ENCODE assay signal across 8 mouse cellular contexts in the genomic region with DNA sequence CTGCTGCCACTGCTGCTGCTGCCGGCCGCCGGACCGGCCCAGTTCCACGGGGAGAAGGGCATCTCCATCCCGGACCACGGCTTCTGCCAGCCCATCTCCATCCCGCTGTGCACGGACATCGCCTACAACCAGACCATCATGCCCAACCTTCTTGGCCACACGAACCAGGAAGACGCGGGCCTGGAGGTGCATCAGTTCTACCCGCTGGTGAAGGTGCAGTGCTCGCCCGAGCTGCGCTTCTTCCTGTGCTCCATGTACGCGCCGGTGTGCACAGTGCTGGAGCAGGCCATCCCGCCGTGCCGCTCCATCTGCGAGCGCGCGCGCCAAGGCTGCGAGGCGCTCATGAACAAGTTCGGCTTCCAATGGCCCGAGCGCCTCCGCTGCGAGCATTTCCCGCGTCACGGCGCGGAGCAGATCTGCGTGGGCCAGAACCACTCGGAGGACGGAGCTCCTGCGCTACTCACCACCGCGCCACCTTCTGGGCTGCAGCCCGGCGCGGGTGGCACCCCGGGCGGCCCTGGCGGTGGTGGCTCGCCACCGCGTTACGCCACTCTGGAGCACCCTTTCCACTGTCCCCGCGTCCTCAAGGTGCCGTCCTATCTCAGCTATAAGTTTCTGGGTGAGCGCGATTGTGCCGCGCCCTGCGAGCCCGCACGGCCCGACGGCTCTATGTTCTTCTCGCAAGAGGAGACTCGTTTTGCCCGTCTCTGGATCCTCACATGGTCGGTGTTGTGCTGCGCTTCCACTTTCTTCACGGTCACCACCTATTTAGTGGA. TPM values are rescaled to one million over a fixed set of nuclear protein-coding genes. Genes with fewer than 3 reads are reported as not detected.
A peak's percentile ranks its signal among the peaks of the same experiment; 100 is the strongest.
DNase-seq lines count a peak whose midpoint lies in the region; ATAC-seq lines count a peak whose summit lies in the region.

No protein-coding gene starts in this region.

- H3K9ac ChIP-seq in forebrain, embryonic 12.5 days = peak overlapping the region; percentile 99
- peak overlapping the region; percentile 96 for H3K9ac ChIP-seq in hindbrain, embryonic 11.5 days (ENCODE audit: low read depth, low read length)
- peak overlapping the region; percentile 90 for H3K9ac ChIP-seq in limb, embryonic 11.5 days (ENCODE audit: low read length)
- peak overlapping the region; percentile 65 for H3K9ac ChIP-seq in midbrain, embryonic 16.5 days (ENCODE audit: low read depth, low read length)

- H3K27me3 ChIP-seq in forebrain, embryonic 12.5 days = no peaks in the 10 kb centered on the region
- no peaks in the 10 kb centered on the region for H3K27me3 ChIP-seq in hindbrain, embryonic 11.5 days (ENCODE audit: control insufficient read depth, insufficient read depth, low read length)
- 0 out of 2 replicates have a peak, but pooled peaks cover 4% of the 10 kb centered on the region for H3K27me3 ChIP-seq in limb, embryonic 11.5 days (ENCODE audit: control insufficient read depth, insufficient read depth, low read length)
- peaks cover 4% of the 10 kb centered on the region; the same call in 1 of the 2 replicates for H3K27me3 ChIP-seq in midbrain, embryonic 16.5 days (ENCODE audit: control insufficient read depth, insufficient read depth, low read depth, low read length)

- H3K4me3 ChIP-seq in forebrain, embryonic 12.5 days (replicated peaks) = peak overlapping the region; percentile 93
- peak overlapping the region; percentile 87 for H3K4me3 ChIP-seq in hindbrain, embryonic 11.5 days (ENCODE audit: low read depth, low read length)
- peak overlapping the region; percentile 99 for H3K4me3 ChIP-seq in limb, embryonic 11.5 days (ENCODE audit: low read depth, low read length)
- H3K4me3 ChIP-seq in midbrain, embryonic 16.5 days (ENCODE audit: low read depth, low read length) = peak overlapping the region; percentile 48

- H3K27ac ChIP-seq in forebrain, embryonic 12.5 days = peak overlapping the region; percentile 100
- peak overlapping the region; percentile 99 for H3K27ac ChIP-seq in hindbrain, embryonic 11.5 days (ENCODE audit: low read depth, low read length)
- H3K27ac ChIP-seq in limb, embryonic 11.5 days (replicated peaks; ENCODE audit: low read depth, low read length) = peak overlapping the region; percentile 99
- peak overlapping the region; percentile 81 for H3K27ac ChIP-seq in midbrain, embryonic 16.5 days (ENCODE audit: low read length)

- no peaks in the 10 kb centered on the region for H3K36me3 ChIP-seq in forebrain, embryonic 12.5 days (replicated peaks)
- H3K36me3 ChIP-seq in hindbrain, embryonic 11.5 days (ENCODE audit: control insufficient read depth, insufficient read depth, low read length) = no peaks in the 10 kb centered on the region
- no peaks in the 10 kb centered on the region for H3K36me3 ChIP-seq in limb, embryonic 11.5 days (ENCODE audit: control insufficient read depth, insufficient read depth, low read length)
- H3K36me3 ChIP-seq in midbrain, embryonic 16.5 days (ENCODE audit: control insufficient read depth, insufficient read depth, low read length) = no peaks in the 10 kb centered on the region

- peak; percentile 42 for ATAC-seq in forebrain, embryonic 12.5 days (ENCODE audit: low FRiP score)
- peak; percentile 60 for ATAC-seq in hindbrain, embryonic 11.5 days (ENCODE audit: low FRiP score)
- ATAC-seq in limb, embryonic 11.5 days (ENCODE audit: insufficient number of reproducible peaks, low FRiP score, low TSS enrichment, low read depth) = 0 out of 2 replicates have a peak, but pooled peaks have one; percentile 38
- peak; percentile 67; the same call in 1 of the 2 replicates for ATAC-seq in midbrain, embryonic 16.5 days

- H3K4me1 ChIP-seq in forebrain, embryonic 12.5 days = peaks cover 40% of the 10 kb centered on the region
- peaks cover 19% of the 10 kb centered on the region for H3K4me1 ChIP-seq in hindbrain, embryonic 11.5 days (replicated peaks; ENCODE audit: control insufficient read depth, insufficient read depth, low read length)
- peaks cover 18% of the 10 kb centered on the region for H3K4me1 ChIP-seq in limb, embryonic 11.5 days (ENCODE audit: control insufficient read depth, insufficient read depth, low read length)
- peaks cover 32% of the 10 kb centered on the region for H3K4me1 ChIP-seq in midbrain, embryonic 16.5 days (ENCODE audit: control insufficient read depth, insufficient read depth, low read length)

- DNase-seq in cerebellum, postnatal 10 days = peak; percentile 79
- DNase-seq in cerebellum, adult 9-11 months = no peak
- peak; percentile 82 for DNase-seq in R1 (ENCODE audit: low read depth, low spot score)
- no peak for DNase-seq in hindbrain, embryonic 11.5 days (ENCODE audit: low spot score)
- peak; percentile 76 for DNase-seq in limb, embryonic 11.5 days (ENCODE audit: low spot score)
- peak; percentile 29 for DNase-seq in urinary bladder, postnatal 25 days (ENCODE audit: low spot score)

- H3K9me3 ChIP-seq in forebrain, embryonic 12.5 days = no peaks in the 10 kb centered on the region
- H3K9me3 ChIP-seq in hindbrain, embryonic 11.5 days (ENCODE audit: control insufficient read depth, low read length) = no peaks in the 10 kb centered on the region
- H3K9me3 ChIP-seq in limb, embryonic 11.5 days (ENCODE audit: control insufficient read depth, low read length) = no peaks in the 10 kb centered on the region
- no peaks in the 10 kb centered on the region for H3K9me3 ChIP-seq in midbrain, embryonic 16.5 days (replicated peaks; ENCODE audit: control insufficient read depth, low read length, poor library complexity, severe bottlenecking)

- under 1% methylated on average over 68 of the region's 74 CpGs for WGBS in forebrain, embryonic 12.5 days
- WGBS in hindbrain, embryonic 11.5 days = under 1% methylated on average over 70 of the region's 74 CpGs
- WGBS in limb, embryonic 11.5 days = under 1% methylated on average over 71 of the region's 74 CpGs
- WGBS in midbrain, embryonic 16.5 days = under 1% methylated on average over 66 of the region's 74 CpGs

- peak overlapping the region; percentile 82 for H3K4me2 ChIP-seq in forebrain, embryonic 12.5 days
- peak overlapping the region; percentile 78 for H3K4me2 ChIP-seq in hindbrain, embryonic 11.5 days (replicated peaks; ENCODE audit: low read depth, low read length)
- H3K4me2 ChIP-seq in limb, embryonic 11.5 days (ENCODE audit: low read depth, severe bottlenecking) = peak overlapping the region; percentile 53
- peak overlapping the region; percentile 88 for H3K4me2 ChIP-seq in midbrain, embryonic 16.5 days (ENCODE audit: low read length)

RNA-seq across cellular contexts. Expression of a gene that starts 0.8 kb away (rescaled TPM):
- 42.2 and 42.3 TPM in 2 replicates for polyA plus RNA-seq in forebrain, embryonic 12.5 days (2016; fragmentation: Nextera tagmentation; extraction: Ambion mirVana)
- polyA plus RNA-seq in hindbrain, embryonic 11.5 days (2014; fragmentation: Nextera tagmentation; extraction: Ambion mirVana) = 29.5 and 31.7 TPM in 2 replicates
- 57.2 and 57.4 TPM in 2 replicates for polyA plus RNA-seq in limb, embryonic 11.5 days (2014; fragmentation: Nextera tagmentation; extraction: Ambion mirVana)
- 3.9 and 4.4 TPM in 2 replicates for polyA plus RNA-seq in midbrain, embryonic 16.5 days (2015; fragmentation: Nextera tagmentation; extraction: Ambion mirVana)

RNA-seq across cellular contexts. Expression of a gene that starts 25.7 kb away (rescaled TPM):
- polyA plus RNA-seq in forebrain, embryonic 12.5 days (2016; fragmentation: Nextera tagmentation; extraction: Ambion mirVana) = 11.7 and 12.5 TPM in 2 replicates
- 5.6 and 7.3 TPM in 2 replicates for polyA plus RNA-seq in hindbrain, embryonic 11.5 days (2014; fragmentation: Nextera tagmentation; extraction: Ambion mirVana)
- polyA plus RNA-seq in limb, embryonic 11.5 days (2014; fragmentation: Nextera tagmentation; extraction: Ambion mirVana) = 3.9 and 4.2 TPM in 2 replicates
- polyA plus RNA-seq in midbrain, embryonic 16.5 days (2015; fragmentation: Nextera tagmentation; extraction: Ambion mirVana) = 1.6 and 2.4 TPM in 2 replicates

RNA-seq across cellular contexts. Expression of a gene that starts 48.8 kb away (rescaled TPM):
- polyA plus RNA-seq in forebrain, embryonic 12.5 days (2016; fragmentation: Nextera tagmentation; extraction: Ambion mirVana) = 66.6 and 67.9 TPM in 2 replicates
- 48.8 and 68.1 TPM in 2 replicates for polyA plus RNA-seq in hindbrain, embryonic 11.5 days (2014; fragmentation: Nextera tagmentation; extraction: Ambion mirVana)
- polyA plus RNA-seq in limb, embryonic 11.5 days (2014; fragmentation: Nextera tagmentation; extraction: Ambion mirVana) = 52.9 and 55.0 TPM in 2 replicates
- polyA plus RNA-seq in midbrain, embryonic 16.5 days (2015; fragmentation: Nextera tagmentation; extraction: Ambion mirVana) = 64.1 and 64.5 TPM in 2 replicates

RNA-seq across cellular contexts. Expression of a gene that starts 58.6 kb away (rescaled TPM):
- polyA plus RNA-seq in forebrain, embryonic 12.5 days (2016; fragmentation: Nextera tagmentation; extraction: Ambion mirVana) = 0.19 and 0.21 TPM in 2 replicates
- polyA plus RNA-seq in hindbrain, embryonic 11.5 days (2014; fragmentation: Nextera tagmentation; extraction: Ambion mirVana) = 0.88 and 0.91 TPM in 2 replicates
- 0.35 and 1.2 TPM in 2 replicates for polyA plus RNA-seq in limb, embryonic 11.5 days (2014; fragmentation: Nextera tagmentation; extraction: Ambion mirVana)
- polyA plus RNA-seq in midbrain, embryonic 16.5 days (2015; fragmentation: Nextera tagmentation; extraction: Ambion mirVana) = 0.15 and 0.16 TPM in 2 replicates

Comparison
In these comparisons a context has a peak if more than half of its experiments do, and no peak if none do; other contexts are left out.
1. DNase-seq: peak in cerebellum, postnatal 10 days (2 of 2), R1 (single experiment), limb, embryonic 11.5 days (single experiment) and urinary bladder, postnatal 25 days (single experiment); none in cerebellum, adult 9-11 months (single experiment) and hindbrain, embryonic 11.5 days (single experiment).
2. H3K4me3 ChIP-seq: peak in every context shown above with its lines; median percentile 99 in limb, embryonic 11.5 days; 93 in forebrain, embryonic 12.5 days; 87 in hindbrain, embryonic 11.5 days; 48 in midbrain, embryonic 16.5 days.
3. Peak in every context shown above with its lines, with median percentiles within 50 percentile points of each other: ATAC-seq, H3K27ac ChIP-seq, H3K4me2 ChIP-seq and H3K9ac ChIP-seq.